Mouse (Mus musculus) MEL (cell line): ENCODE measurements around the gene Tmub2.

Source experiments
- BHLHE40 ChIP-seq: IDR thresholded peaks from 2 replicates; pipeline ENCODE4 v1.6.1; 2012; ENCODE audit warnings: low read depth, mild to moderate bottlenecking, inconsistent platforms, low read length, improper control_type of control experiment, borderline replicate concordance
- CHD2 ChIP-seq: IDR thresholded peaks from 2 replicates; pipeline ENCODE4 v1.6.1; 2011; ENCODE audit warnings: low read length, improper control_type of control experiment
- CTCF ChIP-seq, 3 experiments: IDR thresholded peaks in 2 of 3; conservative IDR thresholded peaks in 1 of 3; 2 replicates each; pipeline ENCODE4 v1.5.1; 2011 to 2012; ENCODE audit warnings: low read length in 3 of 3, low read depth in 2 of 3, mild to moderate bottlenecking in 2 of 3, improper control_type of control experiment in 1 of 3, inconsistent platforms in 1 of 3, mixed read lengths in 1 of 3, moderate library complexity in 1 of 3; ENCODE audit not compliant: control insufficient read depth in 1 of 3, insufficient read depth in 1 of 3, poor library complexity in 1 of 3, severe bottlenecking in 1 of 3
- E2F4 ChIP-seq: IDR thresholded peaks from 2 replicates; pipeline ENCODE4 v1.6.1; 2011; ENCODE audit warnings: low read depth, low read length, improper control_type of control experiment, borderline replicate concordance
- GATA1 ChIP-seq: IDR thresholded peaks from 2 replicates; pipeline ENCODE4 v1.6.1; 2011; ENCODE audit warnings: low read depth, low read length, improper control_type of control experiment
- HCFC1 ChIP-seq: IDR thresholded peaks from 2 replicates; pipeline ENCODE4 v1.6.1; 2012; ENCODE audit warnings: low read depth, mild to moderate bottlenecking, inconsistent platforms, low read length, improper control_type of control experiment, moderate library complexity
- MAX ChIP-seq: IDR thresholded peaks from 2 replicates; pipeline ENCODE4 v1.6.1; 2011; ENCODE audit warnings: low read length, improper control_type of control experiment
- MEF2A ChIP-seq: IDR thresholded peaks from 2 replicates; pipeline ENCODE4 v1.6.1; 2014; ENCODE audit warnings: low read depth, mild to moderate bottlenecking, inconsistent platforms, low read length, improper control_type of control experiment; ENCODE audit not compliant: poor library complexity, insufficient replicate concordance, severe bottlenecking; ENCODE audit errors: extremely low read depth
- MXI1 ChIP-seq: IDR thresholded peaks from 2 replicates; pipeline ENCODE4 v1.6.1; 2011; ENCODE audit warnings: mild to moderate bottlenecking, low read depth, low read length, improper control_type of control experiment
- NRF1 ChIP-seq: IDR thresholded peaks from 2 replicates; pipeline ENCODE4 v1.6.1; 2014; ENCODE audit warnings: low read depth, mild to moderate bottlenecking, inconsistent platforms, low read length, improper control_type of control experiment, moderate library complexity; ENCODE audit not compliant: poor library complexity, insufficient read depth, severe bottlenecking
- POLR2A ChIP-seq, 2 experiments: IDR thresholded peaks; 2 replicates each; pipeline ENCODE4 v1.6.1; 2011 to 2012; ENCODE audit warnings: low read length in 2 of 2, mild to moderate bottlenecking in 2 of 2, control low read depth in 1 of 2, improper control_type of control experiment in 1 of 2, low read depth in 1 of 2, moderate library complexity in 1 of 2; ENCODE audit not compliant: control insufficient read depth in 1 of 2, insufficient read depth in 1 of 2, poor library complexity in 1 of 2
- UBTF ChIP-seq: IDR thresholded peaks from 2 replicates; pipeline ENCODE4 v1.6.1; 2012; ENCODE audit warnings: low read depth, mild to moderate bottlenecking, inconsistent platforms, low read length, improper control_type of control experiment, moderate library complexity, borderline replicate concordance; ENCODE audit not compliant: insufficient read depth
- USF1 ChIP-seq: IDR thresholded peaks from 2 replicates; pipeline ENCODE4 v1.6.1; 2014; ENCODE audit warnings: low read depth, mild to moderate bottlenecking, inconsistent platforms, low read length, improper control_type of control experiment, moderate library complexity
- ZMIZ1 ChIP-seq: IDR thresholded peaks from 2 replicates; pipeline ENCODE4 v1.6.1; 2012; ENCODE audit warnings: low read depth, mild to moderate bottlenecking, inconsistent platforms, low read length, improper control_type of control experiment, moderate library complexity

DNA sequence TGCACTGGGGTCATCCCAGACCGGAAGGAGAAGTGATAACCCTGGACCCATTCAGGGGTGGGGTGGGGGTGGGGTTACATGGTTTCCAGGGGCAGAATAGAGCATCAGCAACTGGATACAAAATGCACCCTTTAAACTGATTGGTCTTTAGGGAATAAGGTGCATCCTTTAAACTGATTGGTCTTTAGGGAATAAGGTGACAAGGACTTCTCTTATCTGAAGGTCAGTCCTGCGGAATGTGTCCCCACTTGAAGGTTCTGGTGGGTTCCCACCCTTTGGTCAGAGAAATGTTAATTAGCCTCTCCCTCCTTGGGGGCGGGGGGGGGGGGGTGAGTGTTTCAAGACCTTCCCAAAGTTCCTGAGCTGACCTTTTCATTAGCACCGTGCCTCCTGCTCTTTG lies 47.1 kb downstream of the Tmub2 start:
- TF ChIP-seq NRF1 (no peak), BHLHE40 (no peak), POLR2A (IDR thresholded peaks at IDR 0.05; ENCODE audit: control insufficient read depth in 1 of 2, insufficient read depth in 1 of 2, low read depth in 1 of 2, low read length in 2 of 2, poor library complexity in 1 of 2) (no peak), ZMIZ1 (no peak), MXI1 (no peak), USF1 (no peak), CHD2 (no peak), CTCF (IDR thresholded peaks at IDR 0.05 in 2 of 3, conservative IDR thresholded peaks at IDR 0.05 in 1 of 3; ENCODE audit: control insufficient read depth in 1 of 3, insufficient read depth in 1 of 3, low read depth in 2 of 3, low read length in 3 of 3, poor library complexity in 1 of 3, severe bottlenecking in 1 of 3) (no peak), E2F4 (no peak), MAX (no peak), HCFC1 (no peak), UBTF (no peak), MEF2A (no peak), GATA1 (no peak)
